Mouse (Mus musculus) induced T-regulatory cell, adult 2 months (primary cell): ENCODE results near the gene Kcnip3.

Experiments used
- DNase-seq: peaks from one replicate; pipeline ENCODE4 v3.0.0-alpha.2; 2012; ENCODE audit warnings: low read depth

Kcnip3 gene

DNA sequence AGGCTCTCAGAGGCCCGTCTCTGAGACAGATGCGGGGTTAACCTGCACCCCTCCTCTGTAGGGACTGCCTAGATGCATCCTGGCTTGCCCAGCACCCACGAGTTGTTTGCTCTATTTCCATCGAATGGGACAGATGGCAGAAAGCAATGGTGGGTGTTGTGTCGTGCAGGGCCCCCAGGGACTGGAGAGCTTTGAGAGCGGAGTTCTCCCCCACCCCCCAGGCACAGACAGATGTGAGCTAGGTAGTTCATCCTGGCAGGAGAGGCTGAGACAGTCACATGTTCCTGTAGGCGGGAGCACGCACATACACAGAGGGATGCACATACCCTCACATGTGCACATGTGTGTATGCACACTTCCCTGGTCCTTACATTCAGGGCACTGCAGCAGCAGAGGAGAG lies 4.8 kb downstream of the Kcnip3 start:
- no peak for DNase-seq

DNA sequence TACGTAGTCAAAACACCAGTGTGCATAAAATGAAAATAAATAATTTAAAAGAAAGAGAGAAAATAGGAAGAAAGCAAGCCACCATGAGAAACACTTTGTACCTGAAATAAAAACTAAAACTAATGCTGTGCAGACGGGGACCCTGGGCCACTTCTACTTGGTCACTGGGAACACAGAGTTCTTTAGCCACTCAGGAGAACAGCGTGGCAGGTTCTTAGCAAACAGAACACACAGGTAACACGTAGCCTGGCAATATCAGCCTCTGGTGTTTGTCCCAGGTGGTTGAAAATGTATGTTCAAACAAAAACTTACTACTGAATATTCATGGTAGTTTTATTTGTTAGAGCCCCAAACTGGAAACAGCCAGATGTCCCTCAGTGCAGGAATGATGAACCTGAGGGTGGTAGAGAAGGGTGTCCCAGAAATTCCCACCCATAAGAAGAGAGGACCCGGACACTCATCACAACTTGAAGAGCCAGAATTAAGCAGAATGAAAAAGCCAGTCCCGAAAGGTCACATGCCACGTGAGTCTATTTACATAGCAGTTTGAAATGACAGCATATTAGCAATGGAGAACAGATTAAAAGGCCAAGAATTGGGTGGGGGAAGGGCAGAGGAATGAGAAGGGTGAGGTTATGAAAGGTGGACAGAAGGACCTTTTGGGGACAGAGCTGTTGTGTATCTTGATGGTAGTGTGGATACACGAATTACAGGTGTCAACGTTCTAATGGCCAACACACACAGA lies 7.3 kb downstream of the Kcnip3 start:
- no peak for DNase-seq

DNA sequence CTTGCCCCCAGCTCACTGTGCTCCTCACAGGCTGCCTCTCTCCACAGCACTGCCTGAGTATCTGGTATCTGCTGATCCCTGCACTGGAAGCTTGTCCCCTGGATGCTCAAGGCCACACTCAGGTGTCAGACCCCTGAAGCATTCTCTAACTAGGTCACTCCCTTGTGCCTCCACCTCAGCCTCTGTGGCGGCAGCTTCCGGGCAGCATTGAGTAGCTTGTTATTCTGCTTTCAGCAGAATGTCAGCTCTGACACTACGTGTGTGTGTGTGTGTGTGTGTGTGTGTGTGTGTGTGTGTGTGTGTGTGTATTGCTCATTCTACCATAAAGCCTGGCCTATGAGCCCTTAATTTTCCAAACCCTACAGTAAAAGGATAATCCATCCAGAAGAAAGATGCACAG lies 8.7 kb downstream of the Kcnip3 start:
- DNase-seq: no peak

DNA sequence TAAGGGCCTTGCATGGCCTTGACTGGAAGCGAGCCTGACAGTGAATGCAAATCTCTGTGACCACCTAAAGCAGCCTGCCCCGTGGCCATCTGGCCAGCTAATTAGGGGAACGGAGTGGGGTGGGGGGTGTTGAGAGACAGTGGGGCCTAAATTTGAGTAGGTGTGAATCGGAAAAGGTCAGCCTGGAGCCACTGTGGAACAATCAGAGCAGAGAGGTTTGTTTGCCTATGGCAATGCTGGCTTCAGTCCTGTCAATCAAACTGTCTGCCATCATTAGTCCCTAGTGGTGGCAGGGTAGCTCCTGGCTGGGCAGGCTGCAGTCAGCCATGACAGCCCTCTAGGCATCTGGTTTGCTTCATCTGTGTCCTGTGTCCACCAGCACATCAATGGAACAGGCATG lies 10.5 kb downstream of the Kcnip3 start:
- DNase-seq: no peak

DNA sequence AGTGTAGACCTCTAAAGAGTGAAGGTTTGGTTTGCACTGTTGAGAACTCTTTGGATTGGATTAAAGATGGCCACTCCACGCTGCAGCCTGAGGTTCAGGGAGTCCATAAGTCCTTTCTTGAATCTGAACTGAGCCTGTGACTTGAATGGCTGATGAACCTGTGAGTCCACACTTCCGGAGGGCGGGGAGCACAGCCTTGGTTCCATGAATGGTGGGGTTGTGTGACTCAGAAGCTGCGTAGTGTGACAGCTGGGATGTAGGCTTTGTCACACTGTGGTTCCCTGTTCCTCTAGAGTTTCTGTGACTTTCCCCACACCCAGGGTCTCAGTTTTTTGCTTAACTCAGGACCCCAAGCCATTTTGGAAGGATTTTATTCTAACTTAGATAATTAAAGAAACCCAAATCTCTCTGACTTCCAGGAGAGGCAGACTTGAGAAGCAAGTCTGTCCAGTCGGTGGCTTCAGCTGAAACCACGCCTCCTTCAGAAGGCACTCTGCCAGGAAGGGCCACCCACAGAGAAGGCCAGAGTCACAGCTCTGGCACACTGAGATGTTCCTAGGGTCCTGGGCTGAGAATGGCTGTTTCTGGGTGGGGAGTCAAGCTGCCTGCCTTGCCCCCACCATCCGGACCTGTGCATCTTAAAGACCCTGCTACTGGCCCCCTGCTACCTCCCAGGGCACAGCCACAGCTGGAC lies 13.8 kb downstream of the Kcnip3 start:
- DNase-seq: no peak

DNA sequence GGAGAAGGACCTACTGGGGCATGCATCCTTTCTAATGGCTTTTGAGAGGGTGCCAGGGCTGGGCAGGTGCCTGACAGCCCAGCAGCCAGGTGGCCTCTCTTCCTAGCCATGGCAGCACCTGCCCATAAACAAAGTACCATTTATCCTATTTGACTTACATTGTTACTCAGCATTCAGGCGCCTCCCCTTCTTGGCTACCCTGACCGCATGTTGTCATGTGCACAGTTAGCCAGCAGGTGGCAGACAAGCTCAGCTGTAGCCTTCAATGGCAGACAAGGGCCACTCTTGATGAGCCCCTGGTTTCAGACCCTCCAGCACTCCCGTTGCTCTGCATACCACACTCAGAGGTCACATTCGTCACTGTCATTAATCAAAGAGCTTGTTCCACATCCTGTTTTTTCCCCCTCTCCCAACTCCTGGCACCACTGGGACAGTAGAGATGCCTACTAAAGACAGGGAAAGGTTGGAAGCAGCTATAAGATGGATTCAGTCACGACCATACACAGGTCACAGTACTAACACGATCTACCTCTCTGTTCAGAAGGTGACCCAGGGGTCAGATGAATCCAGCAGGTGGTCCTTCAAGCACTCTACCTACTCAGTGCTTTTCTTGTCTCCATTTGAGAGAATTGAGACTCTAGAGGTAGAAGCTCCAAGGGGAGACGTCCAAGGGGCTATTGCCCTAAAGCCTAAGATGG lies 14.7 kb downstream of the Kcnip3 start:
- DNase-seq: peak; percentile 75

DNA sequence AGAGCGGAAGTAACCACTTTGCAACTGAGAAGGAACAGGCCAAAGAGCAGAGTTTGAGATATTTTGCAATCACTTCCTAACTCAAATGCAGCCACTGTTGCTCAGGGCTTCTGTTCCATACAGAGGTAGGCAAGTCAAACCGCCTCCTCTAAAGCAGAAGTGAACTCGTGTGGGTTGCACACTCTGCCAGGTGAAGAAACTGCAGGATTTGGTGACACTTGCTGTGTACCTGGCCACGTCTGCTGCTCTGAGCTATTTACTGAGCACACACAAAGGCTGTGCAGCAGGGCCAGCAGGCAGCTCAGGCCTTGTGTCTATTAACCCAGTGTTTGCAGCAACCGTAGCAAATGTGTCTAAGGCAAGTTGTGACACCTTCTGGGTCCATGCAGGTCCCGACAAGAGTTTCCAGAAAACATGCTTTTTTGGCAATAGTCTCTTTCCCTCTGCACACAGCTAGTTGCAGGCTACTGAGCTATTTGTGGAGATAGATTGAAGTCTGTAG lies 15.7 kb downstream of the Kcnip3 start:
- no peak for DNase-seq

DNA sequence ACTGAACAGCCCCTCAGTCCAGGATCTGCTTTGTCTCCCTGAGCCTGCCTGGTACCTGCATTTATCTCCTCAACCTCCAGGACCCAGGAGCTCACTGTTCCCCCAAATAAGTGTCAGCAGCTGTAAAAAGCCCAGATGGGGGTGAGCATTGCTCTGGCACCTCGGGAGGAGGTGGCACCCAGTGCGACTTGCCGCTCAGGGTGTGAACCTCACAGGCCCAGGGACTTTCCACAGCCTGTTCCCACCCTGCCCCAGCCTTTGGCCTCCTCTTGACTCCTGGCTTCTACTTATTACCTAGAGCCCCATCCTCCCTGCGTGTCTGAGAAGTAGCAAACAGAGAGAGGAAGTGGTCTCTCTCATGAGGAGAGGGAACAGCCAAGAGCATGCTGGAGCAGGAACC lies 16.7 kb downstream of the Kcnip3 start:
- no peak for DNase-seq

DNA sequence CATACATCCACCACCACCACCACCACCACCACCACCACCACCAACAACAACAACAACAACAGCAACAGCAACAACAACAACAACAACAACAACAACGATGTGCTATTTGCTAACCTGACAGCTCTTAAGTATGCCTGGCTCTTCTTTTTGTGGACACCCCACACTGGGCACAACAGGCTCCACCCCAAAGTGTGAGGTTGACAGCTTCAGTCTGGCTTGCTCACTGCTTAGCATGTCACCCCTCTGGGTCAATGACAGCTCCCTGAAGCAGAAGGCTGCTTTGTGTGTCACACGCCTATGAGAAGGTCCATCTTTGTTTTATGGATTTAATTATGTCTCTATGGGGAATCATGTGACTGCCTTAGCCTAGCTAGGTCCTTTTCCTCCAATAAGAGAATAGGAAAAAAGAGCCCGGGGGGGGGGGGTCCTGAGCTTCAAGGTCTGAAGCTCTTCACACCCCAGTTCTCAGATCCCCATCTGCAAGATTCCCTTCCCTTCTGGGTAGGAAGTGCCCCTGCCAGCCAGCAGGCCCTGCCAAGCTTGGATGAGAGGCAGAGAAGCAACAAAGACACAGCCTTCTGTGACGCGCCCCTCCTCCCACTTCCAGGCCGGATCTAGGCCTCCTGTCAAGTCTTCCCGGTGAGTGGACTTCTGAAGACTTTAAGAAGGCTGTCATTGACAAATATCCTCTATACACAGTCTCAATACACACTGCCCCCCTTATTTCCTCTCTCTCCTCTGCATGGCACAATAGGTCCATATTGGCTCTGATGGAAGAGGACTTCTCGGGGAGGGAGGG lies 17.9 kb downstream of the Kcnip3 start:
- no peak for DNase-seq

DNA sequence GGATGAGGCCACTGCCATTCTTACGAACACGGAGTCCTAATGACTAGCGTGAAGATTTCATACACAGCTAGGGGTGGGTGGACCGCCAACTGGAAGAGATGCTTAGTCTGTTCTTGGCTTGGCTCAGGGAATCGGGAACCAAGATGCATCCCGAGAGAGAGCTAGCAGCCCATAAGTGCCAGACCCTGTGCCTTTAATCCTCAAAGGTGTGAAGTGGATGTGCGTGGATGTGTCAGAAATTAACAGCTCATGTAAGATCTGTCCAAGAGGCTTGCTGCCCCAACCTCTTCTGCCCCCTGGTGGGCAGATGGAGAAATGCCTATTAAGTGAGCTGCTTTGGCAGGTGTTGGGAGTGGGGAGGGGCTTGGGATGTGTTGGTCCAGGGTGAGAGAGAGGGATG lies 20.8 kb downstream of the Kcnip3 start:
- peak; percentile 65 for DNase-seq

DNA sequence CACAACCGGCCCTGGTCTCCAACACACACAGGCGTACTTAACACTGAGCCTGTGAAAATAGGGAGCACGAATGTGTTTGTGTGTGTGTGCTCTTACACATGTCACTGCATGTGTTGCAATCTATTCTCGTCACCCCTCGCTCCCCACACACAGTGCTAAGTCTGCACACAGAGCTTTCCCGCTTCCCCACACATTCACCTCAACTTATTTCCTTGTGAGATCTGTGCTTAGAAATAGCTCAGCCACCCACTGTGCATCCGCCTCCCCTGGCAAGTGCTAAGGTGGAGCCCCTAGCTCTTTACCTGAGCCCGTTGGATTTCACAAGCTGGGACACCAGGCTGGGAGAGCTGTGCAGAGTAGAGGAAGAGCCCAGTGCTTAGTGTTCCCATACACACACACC lies 23.1 kb downstream of the Kcnip3 start:
- DNase-seq: no peak

DNA sequence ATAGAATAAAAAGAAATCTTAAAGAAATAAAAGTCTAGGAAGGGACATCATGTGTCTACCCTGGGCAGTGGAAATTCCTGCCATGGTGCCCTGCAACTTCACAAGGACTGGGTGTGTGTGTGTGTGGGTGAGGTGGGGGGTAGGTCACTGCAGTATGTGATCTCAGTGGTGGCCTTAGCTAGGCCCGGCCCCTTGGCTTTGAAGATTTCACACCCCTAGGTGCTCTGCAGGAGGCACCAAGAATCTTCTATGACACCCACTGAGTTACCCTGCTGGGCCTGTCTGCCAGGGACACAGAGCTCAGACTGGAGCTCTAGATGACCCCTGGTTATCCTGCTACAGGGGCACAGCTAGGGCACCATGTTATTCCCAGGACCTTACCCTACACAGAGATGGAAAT lies 25.6 kb downstream of the Kcnip3 start:
- DNase-seq: no peak

DNA sequence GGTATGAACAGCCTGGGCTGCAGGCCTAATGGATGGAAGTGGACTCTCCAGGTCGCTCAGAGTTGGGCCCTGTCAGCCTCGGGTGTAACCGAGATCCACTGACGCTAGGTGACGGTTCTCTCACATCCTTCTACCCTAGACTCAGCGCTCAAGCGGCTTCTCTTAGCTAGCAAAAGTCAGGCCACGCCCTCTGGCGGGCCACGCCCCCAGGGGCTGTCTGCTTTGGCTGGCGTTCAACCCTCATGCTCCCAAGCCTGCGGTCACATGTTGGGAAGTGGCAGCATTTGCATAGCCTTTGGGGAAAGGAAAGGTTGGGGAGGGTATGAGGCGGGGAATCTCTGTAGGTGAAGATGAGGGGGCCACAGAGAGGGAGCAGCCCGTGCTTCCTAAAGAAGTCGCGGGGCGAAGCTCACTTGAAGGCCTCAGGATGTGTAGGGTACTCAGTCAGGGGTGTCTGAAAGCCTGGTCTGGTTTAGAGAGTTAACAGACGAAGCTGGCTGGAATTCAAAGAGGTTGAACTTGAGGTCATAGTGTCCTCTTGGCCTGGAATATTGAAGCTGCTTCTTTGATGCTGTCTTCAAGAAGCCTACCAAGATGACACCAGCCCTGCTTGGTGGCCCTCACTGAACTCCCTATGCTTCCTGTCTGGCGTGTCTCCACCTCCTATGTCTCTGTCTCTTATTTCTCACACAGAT lies 37.3 kb downstream of the Kcnip3 start:
- DNase-seq: no peak

DNA sequence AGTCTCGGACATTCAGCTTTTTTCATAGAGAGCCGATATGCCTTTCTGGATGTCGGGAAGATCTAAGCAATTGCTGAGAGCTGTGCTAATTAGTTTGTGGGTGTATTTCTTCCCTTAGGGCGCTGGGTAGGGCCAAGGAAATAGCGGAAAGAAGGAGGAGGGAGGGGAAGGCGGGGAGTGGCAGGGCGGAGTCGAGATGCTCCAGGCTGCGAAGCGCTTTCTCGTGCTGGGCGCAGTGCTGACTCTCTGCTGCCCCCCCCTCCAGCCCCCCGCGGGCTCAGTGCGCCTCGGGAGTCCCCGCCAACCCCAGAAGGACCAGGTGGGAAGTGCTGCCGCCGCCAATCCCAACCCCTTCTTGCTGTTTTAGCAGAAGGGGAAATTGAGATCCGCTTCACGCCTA lies 38.9 kb downstream of the Kcnip3 start:
- DNase-seq: no peak

DNA sequence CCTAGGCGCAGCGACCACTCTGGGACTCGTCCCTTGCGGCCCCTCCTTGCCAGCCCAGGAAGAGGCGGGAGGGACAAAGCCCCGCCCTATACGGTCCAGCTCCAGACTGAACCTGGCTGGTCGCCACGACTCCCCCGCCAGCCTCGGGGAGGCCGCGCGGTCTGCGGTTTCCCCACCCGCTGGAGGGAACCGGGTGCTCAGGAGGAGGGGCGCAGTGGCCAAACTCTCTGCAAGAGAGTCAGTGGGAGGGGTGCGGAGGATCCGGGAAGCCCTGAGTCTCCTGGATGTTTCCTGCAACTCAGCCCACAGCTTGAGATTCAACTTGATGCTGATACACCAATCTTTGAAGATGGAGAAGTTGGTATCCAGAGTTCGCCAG lies 39.4 kb downstream of the Kcnip3 start:
- DNase-seq: no peak

DNA sequence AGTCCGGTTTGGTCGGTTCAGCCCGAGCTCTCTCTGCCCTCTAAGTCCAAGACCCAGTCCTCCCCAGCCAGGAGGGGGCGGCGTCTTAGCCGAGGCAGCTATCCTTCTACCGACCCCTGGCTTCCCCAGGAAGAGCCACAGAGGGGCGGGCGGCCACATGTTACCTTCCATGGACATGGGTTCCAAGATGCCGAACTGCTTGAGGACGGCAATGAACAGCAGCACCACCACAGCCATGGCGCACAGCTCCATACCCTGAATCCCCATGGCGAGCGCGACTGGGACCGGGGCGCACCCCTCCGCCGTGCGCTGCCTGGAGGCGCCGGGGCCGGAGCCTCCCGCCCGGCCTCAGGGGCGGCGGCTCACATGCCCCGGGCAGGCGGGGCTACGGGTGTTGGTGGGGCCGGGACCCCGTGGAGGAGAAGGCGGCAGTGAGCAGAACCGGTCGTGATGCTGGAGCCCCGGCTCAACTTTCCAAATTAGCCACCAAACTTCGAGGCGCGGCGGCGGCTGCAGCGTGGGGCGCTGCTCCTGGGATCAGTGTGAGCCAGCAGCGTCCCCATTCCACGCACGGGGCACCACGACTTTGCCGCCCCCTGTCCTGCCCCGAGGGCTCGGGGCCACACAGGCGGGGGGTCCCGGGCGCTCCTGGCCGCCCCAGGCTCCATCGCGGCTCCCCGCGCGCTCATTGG lies 39.9 kb downstream of the Kcnip3 start:
- DNase-seq: no peak

DNA sequence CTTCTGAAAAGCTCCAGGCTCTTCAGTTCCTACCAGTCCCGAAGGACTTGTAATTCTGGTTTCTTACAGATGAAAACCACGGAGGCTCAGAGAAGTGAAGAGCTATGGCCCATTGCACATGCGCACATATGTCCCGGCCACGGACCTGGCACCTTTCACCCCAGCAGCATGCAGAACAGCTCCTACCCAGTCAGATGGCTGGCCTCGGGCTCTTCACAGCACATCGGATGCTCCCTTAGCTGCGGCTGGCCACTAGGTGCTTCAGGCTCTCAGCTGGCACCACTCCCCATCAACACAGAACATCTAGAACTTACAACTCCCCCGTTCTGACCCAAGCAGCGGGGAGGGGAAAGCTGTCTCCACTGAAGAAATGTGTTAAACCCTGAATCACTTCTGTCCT lies 42.1 kb downstream of the Kcnip3 start:
- DNase-seq: no peak

DNA sequence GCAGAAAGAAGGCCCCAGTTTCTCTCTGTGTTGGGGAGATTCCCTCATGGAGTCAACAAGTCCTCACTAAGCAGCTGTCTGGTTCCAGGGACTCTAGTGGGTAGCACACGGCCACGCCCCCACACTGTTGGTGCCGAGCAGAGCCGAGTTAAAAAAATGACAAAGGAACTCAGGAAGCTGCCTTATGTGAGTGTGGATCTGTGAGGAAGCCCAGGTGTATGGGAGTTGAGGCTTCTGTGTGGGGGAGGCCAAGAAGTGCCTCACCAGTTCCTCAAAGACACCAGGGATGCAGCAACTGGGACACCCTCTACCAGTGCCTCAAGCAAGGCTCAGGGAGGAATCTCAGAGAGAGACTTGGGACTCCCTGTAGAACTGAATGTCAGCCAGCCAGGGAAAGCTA lies 42.7 kb downstream of the Kcnip3 start:
- no peak for DNase-seq

DNA sequence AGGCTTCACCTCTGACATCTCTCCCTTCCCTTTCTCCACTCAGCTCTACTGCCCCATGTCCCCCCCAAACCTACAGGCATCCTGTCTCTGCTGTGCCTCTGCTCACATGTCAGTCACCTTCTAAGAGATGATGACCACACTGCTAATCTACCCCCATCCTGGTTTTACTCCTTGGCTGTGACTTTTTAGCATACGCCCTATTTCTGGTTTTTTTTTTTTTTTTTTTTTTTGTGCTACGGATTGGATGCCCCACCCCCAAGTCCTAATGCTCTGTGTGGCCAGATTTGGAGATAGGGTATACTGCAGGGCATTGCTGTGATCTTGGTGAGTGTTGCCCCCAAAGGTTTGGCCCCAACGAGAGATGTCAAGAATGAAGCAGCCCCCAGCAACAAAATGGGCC lies 49.6 kb downstream of the Kcnip3 start:
- no peak for DNase-seq

DNA sequence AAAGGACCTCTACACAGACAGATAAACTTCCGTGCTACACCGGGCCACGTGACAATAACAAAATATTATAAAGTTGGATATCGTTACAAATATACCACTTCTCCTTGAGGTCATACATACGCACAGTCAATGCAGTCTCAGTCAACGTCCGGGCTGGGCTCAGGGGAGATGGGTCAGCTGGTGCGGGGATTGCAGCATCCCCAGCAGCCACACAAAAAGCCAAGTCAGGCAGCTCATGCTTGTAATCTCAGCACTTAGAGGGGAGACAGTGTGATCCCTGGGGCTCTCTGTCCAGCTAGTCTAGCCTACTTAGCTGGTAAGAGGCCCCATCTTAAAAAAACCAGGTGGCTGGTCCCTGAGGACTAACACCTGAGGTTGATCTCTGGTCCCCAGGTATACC lies 50.6 kb downstream of the Kcnip3 start:
- DNase-seq: no peak

DNA sequence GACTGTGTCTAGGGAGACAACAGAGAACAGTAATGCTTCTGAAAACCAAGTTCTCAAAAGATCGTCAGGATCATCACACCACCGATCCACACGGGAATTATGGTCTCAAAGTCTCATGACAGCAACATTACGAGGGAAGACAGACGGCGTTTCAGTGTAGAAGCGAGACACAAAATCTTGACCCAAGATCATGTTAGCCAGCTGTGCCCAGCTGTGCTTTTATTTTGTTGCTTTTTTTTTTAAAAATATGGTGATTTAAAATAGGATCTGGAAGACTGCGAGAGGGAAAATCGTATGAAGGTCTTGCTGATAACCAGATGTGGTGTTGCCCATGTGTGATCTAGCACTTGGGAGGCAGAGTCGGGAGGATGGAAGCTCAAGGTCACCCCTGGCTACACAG lies 51.2 kb downstream of the Kcnip3 start:
- DNase-seq: no peak
